Mouse (Mus musculus) lung, postnatal 36 days (tissue): ENCODE measurements around the gene Meis1.

ENCODE experiments used
- DNase-seq: peaks from one replicate; pipeline ENCODE4 v3.0.0; 2022; ENCODE audit warnings: mixed read lengths

Gene Meis1

DNA sequence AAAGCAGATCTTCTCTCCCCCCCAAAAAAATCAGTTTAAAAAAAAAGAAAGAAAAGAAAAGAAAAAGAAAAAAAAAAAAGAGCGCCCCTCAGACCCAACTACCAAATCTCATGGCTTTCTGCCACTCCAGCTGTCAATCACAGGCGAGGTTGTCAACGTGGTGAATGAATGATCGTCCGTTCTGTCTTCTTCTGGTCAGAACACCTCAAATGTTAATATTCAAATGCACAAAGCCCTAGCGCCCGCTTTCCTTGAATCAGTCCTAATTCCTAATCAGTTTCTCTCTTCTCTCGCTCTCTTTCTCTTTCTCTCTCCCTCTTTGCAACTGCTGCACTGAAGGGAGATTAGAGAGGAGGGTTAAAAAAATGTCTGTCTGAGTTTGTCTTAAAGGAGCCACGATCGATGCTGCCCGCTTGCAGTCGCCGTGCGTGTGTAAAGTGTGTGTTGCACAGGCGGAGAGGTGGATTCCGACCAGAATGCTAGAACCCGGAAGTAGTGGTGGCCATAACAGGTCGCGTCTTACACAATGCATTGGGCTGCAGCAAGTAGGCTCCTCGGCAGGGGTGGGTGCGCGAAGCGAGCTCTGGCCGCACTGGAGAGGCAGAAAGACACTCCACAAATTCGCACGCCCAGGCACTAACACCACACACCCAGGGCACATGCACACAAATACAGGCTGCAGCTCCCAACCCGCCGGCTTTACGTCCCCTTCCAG lies at the start of gene Meis1:
Meis1 (minus strand) TSS at position 497 of the 715 bp plus-strand sequence.
- DNase-seq = peak; percentile 95

- no peak for DNase-seq
Observed at GRCm38 (mm10) chr11:19067334-19067733, 48.5 kb upstream of the Meis1 start.

DNA sequence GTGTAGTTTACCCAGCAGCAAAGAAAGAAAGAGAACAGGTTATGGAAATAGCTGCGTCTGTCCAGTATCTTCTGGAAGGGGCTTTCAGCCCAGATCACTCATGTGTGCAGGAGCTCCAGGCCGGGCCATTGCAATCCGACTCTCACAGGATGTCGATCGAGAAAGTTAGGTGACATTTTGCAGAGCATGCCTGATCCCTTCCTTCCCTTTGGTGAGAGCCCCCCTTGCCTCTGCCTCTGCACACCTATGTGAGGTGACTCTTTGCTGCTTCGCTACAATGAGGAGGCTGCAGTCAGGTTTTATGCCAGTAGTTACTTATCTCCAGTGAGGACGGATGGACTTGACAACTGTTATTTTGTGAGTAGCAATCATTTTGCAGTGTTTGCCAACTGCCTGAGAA lies 30.5 kb upstream of the Meis1 start:
- DNase-seq = no peak

- DNase-seq = no peak
Observed at GRCm38 (mm10) chr11:19036595-19037166, 17.9 kb upstream of the Meis1 start.

- peak; percentile 61 for DNase-seq
Observed at GRCm38 (mm10) chr11:19026581-19027561, 8.1 kb upstream of the Meis1 start.

DNA sequence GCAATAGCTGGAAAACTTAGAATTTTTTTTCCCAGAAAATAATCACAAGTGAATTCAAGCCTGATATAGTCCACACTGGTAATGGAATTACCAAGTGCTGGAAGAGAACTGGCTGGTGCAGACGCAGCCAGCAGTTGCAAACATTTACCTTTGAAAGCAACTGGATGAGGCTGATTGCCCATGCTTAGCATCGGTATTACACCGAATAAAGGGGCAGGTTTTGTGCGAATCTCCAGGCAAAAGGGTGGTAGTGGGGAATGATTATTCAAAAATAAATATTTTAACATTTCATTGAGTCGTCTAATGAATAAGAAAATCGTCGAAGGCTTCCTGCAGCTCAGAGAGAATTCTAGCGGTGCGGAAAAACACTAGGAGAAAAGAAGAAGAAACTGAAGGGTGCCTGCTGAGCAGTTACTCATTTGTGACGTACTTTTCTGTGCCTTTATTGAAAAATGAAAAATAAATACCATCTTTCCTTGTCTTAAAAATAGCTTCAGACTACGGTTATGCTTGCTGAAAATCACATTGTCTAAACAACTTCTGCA lies 7.3 kb upstream of the Meis1 start:
- no peak for DNase-seq

- DNase-seq = peak; percentile 84
Observed at GRCm38 (mm10) chr11:19024496-19025265, 5.9 kb upstream of the Meis1 start.

DNA sequence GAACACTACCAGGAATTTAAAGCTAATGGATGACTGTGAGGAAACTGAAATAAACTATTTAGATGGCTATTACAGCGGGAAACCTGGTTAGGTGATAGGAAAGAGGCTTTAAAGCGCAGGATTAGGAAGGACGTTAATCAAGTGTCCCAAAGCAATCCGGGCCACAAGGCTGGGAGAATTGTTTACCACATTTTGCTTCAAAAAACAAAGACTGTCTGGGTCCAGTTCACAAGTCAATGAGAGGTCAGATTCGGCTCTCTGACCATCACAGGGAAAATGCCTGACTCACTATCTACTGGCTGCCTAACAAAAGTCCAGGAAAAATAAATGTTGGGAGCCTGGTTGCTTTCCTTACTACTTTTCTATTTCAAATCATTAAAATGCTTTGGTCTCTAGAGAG lies 4.6 kb upstream of the Meis1 start:
- DNase-seq = no peak

DNA sequence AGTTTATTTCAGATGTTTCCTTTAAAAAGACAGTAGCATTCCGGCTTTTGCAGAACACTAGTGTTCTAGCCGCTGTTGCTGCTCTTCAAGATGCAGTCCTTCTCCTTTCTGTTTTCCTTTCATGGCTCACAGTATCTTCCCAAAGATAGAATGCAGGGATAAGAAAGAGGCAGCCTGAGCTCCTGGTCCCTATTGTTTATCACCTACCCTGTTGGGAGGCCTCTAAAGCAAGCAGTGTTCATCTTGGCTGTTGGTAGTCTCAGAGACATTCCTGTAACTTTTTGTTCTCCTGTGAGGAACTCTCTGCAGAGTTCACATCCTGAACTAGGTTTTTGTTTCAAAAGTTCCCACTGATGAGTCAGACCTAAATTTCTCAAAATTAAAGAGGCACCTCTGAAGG lies 3.8 kb upstream of the Meis1 start:
- no peak for DNase-seq

DNA sequence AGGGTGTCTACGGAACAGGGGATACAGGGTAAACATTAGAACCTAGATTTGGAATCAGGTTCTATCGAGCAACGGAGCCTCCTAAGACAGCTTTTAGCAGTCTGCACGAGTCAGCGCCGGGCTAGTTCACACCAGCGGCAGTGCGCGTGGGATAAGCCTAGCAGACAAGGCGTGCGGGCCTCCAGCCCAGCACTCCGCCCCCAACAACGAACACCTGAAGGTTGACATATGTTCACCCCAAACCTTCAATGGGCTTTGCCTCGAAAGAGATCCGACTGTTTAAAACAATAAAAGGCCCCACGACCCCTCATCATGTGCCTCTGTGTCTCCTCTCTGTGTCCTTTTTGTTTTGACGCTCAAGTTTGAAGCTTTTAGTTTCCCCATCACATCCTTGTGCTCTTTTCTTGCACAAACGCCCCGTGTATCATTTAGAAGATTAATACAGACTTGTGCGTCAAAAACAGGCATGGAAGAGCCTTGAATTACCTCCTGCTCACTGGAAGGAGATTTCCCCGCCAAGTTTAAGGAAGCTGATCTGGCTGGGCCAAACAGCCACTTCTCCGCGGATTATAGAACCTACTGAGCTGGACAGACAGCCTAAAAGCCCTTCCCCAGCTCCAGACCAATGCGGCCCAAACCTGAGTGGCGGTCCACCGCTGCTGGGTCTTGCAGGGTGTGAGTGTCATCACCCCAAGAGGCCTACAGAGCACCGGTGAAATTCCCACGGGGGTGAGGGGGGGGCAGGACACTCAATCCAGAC lies 2.3 kb upstream of the Meis1 start:
- no peak for DNase-seq

DNA sequence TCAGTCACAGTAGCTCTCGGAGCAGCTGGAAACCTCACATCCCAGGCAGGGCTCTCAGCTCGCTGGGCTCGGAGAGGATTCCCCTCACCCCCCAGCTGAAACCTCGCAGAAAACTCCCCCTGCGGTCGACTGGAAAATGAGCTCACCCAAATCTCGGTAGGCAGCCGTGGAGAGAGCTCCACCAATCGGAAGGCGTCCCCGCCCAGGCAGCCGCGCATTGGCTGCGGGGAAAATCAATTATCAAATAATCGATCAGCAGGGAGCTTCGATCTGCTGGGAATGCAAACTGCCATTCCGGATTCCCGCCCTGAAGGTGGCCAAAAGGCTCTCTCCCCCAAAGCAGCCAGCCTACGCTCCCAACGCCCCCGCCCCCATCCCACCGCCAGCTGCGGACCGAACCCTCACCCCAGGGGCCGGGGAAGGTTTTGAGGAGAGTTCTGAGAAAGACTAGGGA lies 1.6 kb upstream of the Meis1 start:
- peak; percentile 94 for DNase-seq

GRCm38 (mm10) chr11:19019204-19020171 lies 703 bp upstream of the Meis1 start:
- DNase-seq = peak; percentile 74

DNA sequence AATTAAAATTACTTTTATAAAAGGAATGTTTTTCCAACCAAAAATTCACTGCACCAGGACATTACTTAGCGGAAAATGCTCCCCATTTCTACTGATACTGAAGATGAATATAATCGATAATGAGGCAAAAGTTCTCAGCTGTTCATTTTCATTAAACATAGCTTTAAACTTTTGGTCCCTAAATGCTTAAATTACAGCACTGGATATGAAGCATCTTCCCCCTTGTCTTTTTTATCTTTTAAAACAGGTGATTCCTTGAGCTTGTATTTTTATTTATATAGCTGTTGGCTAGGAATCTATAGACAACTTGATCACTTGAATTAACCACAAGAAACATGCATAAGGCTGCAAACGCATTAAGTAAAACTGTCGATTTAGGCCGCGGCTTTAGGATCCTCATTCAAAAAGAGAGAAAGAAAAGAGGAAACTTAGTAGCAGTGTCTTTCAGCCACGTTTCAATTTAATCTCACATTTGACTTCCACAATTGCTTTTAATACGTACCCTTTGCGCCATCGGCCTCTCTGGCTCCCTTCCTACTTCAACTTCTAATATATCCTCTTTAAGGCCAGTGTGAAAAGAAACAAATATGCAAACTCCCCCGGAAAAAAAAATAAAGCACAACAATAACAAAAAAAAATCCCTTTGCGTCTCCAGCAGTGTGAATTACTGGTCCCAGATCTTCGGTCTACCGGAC lies 919 bp downstream of the Meis1 start:
- no peak for DNase-seq

- DNase-seq = no peak
Observed at GRCm38 (mm10) chr11:19017262-19017661, 1.5 kb downstream of the Meis1 start.

DNA sequence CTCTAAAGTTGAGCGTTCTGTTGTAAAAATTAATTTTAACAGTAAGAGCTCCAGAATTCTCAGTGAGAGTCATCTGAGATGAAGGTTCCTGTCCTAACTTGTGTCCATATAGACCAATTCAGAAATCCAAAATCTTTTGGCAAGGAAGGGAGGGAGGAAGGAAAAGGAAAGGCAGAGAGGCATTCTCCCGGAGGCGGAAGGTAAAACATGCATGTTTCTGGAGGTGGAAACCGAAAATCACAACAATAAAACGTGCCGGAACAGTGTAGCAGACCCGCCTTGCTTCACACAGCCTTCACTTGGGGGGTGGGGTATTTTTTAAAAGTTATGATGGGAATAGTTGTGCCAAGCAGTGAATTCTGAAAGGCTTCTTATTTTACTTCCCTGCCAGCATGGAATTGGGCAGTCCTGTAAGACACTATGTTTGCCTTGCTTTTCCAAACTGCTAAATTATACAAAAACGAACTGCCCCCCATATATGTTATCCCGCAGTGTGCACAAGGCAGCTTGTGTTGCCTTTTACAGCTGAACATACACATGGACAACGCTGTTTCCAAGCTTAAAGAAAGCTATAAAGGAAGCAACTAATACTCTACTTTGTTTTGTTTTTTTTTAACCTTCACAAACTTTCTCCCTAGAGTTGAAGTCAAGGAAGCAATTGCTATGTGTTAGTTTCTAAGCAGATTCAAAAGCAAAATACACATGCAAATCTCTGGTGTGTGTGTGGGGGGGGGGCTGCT lies 2.1 kb downstream of the Meis1 start:
- DNase-seq = no peak

- DNase-seq = no peak
Observed at GRCm38 (mm10) chr11:19015731-19016461, 2.9 kb downstream of the Meis1 start.

DNA sequence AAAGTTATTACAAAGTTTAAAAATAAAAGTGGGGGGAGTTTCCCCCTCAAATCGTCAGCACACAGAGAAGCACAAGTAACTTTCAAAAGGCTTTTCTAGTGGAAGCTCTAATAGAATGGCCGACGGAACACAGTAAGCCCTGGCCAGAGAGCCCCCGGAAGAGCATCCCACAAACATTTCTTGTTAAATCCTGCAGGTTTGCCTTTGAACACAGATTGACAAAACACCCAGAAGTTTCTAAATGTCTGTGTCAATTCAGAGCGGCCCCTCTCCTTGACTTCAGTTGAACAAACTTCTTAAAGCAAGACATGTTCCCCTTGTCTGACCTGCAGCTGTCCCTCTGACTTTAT lies 3.4 kb downstream of the Meis1 start:
- DNase-seq = no peak

DNA sequence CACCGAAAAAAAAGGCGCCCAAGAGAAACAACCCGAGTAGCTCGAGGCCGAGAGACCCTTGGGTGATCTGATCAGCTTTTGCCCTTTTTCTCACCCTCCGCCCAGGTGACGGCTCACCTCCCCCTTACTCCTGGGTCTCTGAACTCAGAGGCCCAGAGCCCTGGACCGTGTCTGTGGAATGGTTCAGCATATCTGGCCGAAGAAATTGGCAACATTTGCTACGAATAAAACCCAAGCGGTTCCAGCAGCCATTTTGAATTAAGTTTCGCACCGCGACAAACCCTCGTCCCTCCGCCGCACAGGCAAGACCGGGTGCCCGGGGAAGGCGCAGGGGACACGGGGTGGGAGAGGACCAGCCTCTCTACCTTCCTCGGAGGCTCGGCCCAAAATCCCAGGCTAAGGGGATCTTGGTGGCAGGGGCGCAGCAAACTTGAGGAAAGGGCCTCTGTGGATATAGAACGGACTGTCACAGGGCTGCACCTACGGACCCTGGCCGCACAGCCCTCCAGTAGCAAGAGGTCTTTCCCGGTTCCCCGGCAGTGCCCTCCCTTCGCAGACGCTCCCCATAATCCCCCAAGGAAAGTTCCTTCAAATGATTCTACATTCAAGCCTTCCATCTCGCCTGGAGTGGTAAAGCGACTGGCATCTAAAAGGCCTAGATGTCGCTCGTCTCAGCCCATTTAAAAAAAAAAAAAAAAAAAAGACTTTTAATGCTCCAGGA lies 4.2 kb downstream of the Meis1 start:
- DNase-seq = no peak
